Mouse (Mus musculus) layer of hippocampus, adult 2 months (tissue): ENCODE data around the gene Plppr3. TPM values are rescaled to one million over a fixed set of nuclear protein-coding genes. Genes with fewer than 3 reads are reported as not detected.

Experiments used
- DNase-seq, 2 experiments: peaks; one replicate each; pipeline ENCODE4 v3.0.0; 2022; ENCODE audit warnings: low spot score in 2 of 2
- H3K27ac ChIP-seq: fragments of 200-600 bp; 2 replicates; pipeline ENCODE4 v1.8.1; 2022
- H3K4me3 ChIP-seq: fragments of 200-600 bp; 2 replicates; pipeline ENCODE4 v1.8.1; 2022; ENCODE audit warnings: mild to moderate bottlenecking
- CTCF ChIP-seq: fragments of 200-600 bp; conservative IDR thresholded peaks from 2 replicates; pipeline ENCODE4 v1.8.1; 2022; ENCODE audit warnings: antibody characterized with exemption, mild to moderate bottlenecking, moderate library complexity
- microRNA-seq, 2 experiments: library from miRNA; unstranded; fragments of <30 nt; microRNA quantifications; one replicate each; pipeline ENCODE4 v1.2.0; 2021
- total RNA-seq, 2 experiments: library from RNA; stranded (reverse); gene quantifications; 2 replicates each; pipeline ENCODE4 v1.2.3; 2021

Plppr3 gene
- total RNA-seq, 2 experiments from 2014 or later = 33.7 to 37.1 TPM

DNA sequence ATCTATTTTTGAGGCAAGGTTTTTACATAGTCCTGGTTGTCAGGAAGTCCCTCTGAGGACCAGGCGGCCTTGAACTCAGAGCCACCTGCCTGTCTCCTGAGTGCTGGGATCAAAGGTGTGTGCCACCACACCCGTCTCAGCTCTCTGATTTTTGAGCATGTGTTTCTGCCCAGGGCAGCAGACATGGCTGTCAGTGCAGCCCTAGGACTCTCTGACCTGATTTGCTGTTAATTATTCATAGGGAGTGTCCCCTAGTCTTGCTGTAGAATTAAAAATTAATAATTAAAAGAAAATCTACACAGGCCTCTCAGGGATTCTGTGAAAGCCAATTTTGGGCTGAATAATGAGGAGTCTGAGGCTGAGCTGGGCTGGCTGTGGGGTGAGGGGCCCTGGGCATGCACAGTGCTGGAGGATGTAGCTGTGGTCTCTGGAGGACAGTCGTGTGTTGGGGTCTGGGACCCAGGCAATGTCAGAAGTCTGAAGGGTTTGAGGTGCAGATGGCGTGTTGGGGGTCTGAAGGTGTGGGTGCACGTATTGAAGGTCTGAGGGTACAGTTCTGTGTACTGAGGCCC, 60.1 kb downstream of the Plppr3 start:
- Histone ChIP-seq H3K27ac (no peak overlapping the region), H3K4me3 (no peak overlapping the region)
- DNase-seq = no peak
- no peak for TF ChIP-seq CTCF

DNA sequence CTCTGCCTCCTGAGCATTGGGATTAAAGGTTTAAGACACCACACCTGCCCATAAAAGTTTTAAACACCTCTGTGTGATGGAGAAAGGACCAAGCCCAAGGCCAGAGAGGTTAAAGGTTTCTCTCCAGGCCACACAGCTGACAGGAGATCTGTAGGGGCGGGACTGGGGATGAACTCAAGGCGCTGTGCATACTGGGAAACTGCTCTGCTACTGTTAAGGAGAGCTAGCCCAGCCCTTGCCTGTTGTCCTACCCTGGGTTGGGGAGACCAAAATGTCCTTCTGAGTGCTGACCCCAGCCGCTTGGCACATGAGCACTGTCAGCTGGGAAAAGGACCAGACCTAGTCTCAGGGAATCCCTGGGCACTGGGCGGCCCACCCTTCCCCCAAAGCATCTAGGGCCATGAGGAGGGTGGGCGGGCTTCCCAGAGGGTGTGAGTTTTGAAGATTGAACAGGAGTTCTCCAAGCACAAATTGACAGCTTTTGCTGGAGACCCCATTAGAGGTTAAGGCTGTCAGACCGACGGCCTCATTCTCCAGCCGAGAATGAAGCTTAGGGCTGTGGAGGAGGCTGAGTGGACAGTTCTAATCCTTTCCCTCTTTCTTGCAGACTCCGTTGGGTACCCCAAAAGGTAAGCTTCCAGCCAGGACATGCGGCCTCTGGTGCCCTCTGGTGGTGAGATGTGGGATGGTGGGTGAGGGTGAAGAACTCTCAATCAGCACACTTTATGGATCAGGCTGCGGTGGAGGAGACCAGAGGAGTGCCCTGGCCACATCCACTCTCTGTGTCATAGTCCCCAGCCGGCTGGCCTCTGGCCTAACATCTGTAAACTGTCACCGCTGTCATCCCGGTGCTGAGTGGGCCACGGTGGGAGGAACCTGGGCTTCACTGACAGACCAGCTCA, 62.4 kb downstream of the Plppr3 start:
- Histone ChIP-seq H3K4me3 (no peak overlapping the region), H3K27ac (no peak overlapping the region)
- peak; percentile 98 for TF ChIP-seq CTCF
- peak; percentile 79 to 97 for DNase-seq

Small RNAs within 50 kb of the gene (microRNA-seq; reads per million reads assigned to microRNA genes)
- gene Mir6910 = 0 to 0.32 reads per million in 2 experiments

Other genes starting within 250 kb of the Plppr3 start
- gene Shc2, start 236.7 kb downstream of the Plppr3 start, total RNA-seq = 10 to 100 TPM; 44.7 to 49.4 TPM
- under 1 TPM; 0.29 to 0.38 TPM for gene Odf3l2, start 228.9 kb downstream of the Plppr3 start, total RNA-seq
- gene Madcam1, start 210.1 kb downstream of the Plppr3 start, total RNA-seq = not detected
- gene Tpgs1, start 205.3 kb downstream of the Plppr3 start, total RNA-seq = 10 to 100 TPM; 67.8 to 73.5 TPM
- 10 to 100 TPM; 73.1 to 79.8 TPM for gene Cdc34, start 192.4 kb downstream of the Plppr3 start, total RNA-seq
- gene Gzmm, start 185.6 kb downstream of the Plppr3 start, total RNA-seq = 1 to 10 TPM; 3.3 to 4.0 TPM
- gene Bsg, start 170.1 kb downstream of the Plppr3 start, total RNA-seq = 100 to 1,000 TPM; 538 TPM
- 100 to 1,000 TPM; 118 TPM for gene Hcn2, start 158.0 kb downstream of the Plppr3 start, total RNA-seq
- gene Polrmt, start 128.1 kb downstream of the Plppr3 start, total RNA-seq = 10 to 100 TPM; 44.5 to 50.6 TPM
- 1 to 10 TPM; 1.9 to 2.8 TPM for gene Fgf22, start 119.6 kb downstream of the Plppr3 start, total RNA-seq
- 10 to 100 TPM; 85.0 to 88.3 TPM for gene Rnf126, start 107.7 kb downstream of the Plppr3 start, total RNA-seq
- 1 to 10 TPM; 2.5 to 2.7 TPM for gene Fstl3, start 97.4 kb downstream of the Plppr3 start, total RNA-seq
- gene Prss57, start 83.7 kb downstream of the Plppr3 start, total RNA-seq = under 1 TPM; 0.26 to 0.37 TPM
- 100 to 1,000 TPM; 275 to 277 TPM for gene Palm, start 81.1 kb downstream of the Plppr3 start, total RNA-seq
- gene Misp, start 53.6 kb downstream of the Plppr3 start, total RNA-seq = 1 to 10 TPM in 1 of 2 experiments, under 1 TPM in 1; 0.54 to 1.1 TPM
- gene Ptbp1, start 20.2 kb downstream of the Plppr3 start, total RNA-seq = 10 to 100 TPM; 56.9 to 58.7 TPM
- 1 to 10 TPM; 1.5 to 2.6 TPM for gene Prtn3, start 158 bp downstream of the Plppr3 start, total RNA-seq
- gene Elane, start 11.6 kb upstream of the Plppr3 start, total RNA-seq = not detected
- not detected for gene Cfd, start 16.2 kb upstream of the Plppr3 start, total RNA-seq
- gene Med16, start 34.3 kb upstream of the Plppr3 start, total RNA-seq = 10 to 100 TPM; 57.7 to 59.3 TPM
- not detected for gene Gm26602, start 36.2 kb upstream of the Plppr3 start, total RNA-seq
- 1 to 10 TPM; 5.6 to 7.1 TPM for gene Kiss1r, start 42.3 kb upstream of the Plppr3 start, total RNA-seq
- gene R3hdm4, start 46.6 kb upstream of the Plppr3 start, total RNA-seq = 100 to 1,000 TPM; 365 to 385 TPM
- gene Arid3a, start 52.4 kb upstream of the Plppr3 start, total RNA-seq = 1 to 10 TPM; 7.5 to 8.5 TPM
- gene Wdr18, start 85.5 kb upstream of the Plppr3 start, total RNA-seq = 10 to 100 TPM; 44.8 to 47.0 TPM
- under 1 TPM in 1 of 2 experiments, not detected in 1; 0.15 TPM for gene Grin3b, start 96.1 kb upstream of the Plppr3 start, total RNA-seq
- 100 to 1,000 TPM; 124 TPM for gene Tmem259, start 109.7 kb upstream of the Plppr3 start, total RNA-seq
- 1 to 10 TPM; 5.4 to 5.6 TPM for gene Cnn2, start 114.0 kb upstream of the Plppr3 start, total RNA-seq
- gene Abca7, start 121.9 kb upstream of the Plppr3 start, total RNA-seq = 10 to 100 TPM; 10.7 to 11.0 TPM
- gene Arhgap45, start 142.0 kb upstream of the Plppr3 start, total RNA-seq = 1 to 10 TPM; 3.7 to 4.4 TPM
- gene Polr2e, start 165.2 kb upstream of the Plppr3 start, total RNA-seq = 10 to 100 TPM; 77.8 to 79.1 TPM
- 100 to 1,000 TPM; 440 to 464 TPM for gene Gpx4, start 172.5 kb upstream of the Plppr3 start, total RNA-seq
- 10 to 100 TPM; 22.4 to 23.4 TPM for gene Sbno2, start 230.9 kb upstream of the Plppr3 start, total RNA-seq
- gene Stk11, start 241.2 kb upstream of the Plppr3 start, total RNA-seq = 10 to 100 TPM; 96.8 to 97.7 TPM